Mouse (Mus musculus) kidney, postnatal 4 days (tissue): ENCODE measurements around the gene Rngtt.
"Not testable (repeated sequence)": the region's sequence is repeated elsewhere in the genome, so short reads cannot be mapped to it uniquely, and the experiment has no call there.

Source experiments
- DNase-seq, 2 experiments: peaks; one replicate each; pipeline ENCODE4 v3.0.0; 2021; ENCODE audit warnings: mixed read lengths in 2 of 2

Gene Rngtt

GRCm38 (mm10) chr4:33450356-33450755 is 140.2 kb downstream of the Rngtt start:
- DNase-seq: not testable (repeated sequence)

DNA sequence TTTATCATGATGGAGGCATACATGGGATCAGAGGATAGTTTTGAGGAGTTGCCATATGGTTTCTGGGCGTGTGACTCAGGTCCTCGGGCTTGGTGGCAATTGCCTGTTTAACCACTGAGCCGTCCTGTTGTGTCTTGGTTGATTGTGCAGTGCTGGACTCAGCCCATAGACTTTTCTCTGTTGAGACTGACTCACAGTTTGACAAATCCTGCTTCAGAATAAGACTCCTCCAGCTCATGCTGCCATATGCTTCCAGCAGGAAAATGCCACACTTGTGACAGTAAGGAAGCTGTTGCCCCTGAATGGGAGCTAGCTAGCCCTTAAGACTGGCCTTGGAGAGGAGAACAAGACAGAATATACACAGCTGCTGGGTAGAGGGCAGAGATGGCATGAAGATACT is 149.7 kb downstream of the Rngtt start:
- no peak for DNase-seq

DNA sequence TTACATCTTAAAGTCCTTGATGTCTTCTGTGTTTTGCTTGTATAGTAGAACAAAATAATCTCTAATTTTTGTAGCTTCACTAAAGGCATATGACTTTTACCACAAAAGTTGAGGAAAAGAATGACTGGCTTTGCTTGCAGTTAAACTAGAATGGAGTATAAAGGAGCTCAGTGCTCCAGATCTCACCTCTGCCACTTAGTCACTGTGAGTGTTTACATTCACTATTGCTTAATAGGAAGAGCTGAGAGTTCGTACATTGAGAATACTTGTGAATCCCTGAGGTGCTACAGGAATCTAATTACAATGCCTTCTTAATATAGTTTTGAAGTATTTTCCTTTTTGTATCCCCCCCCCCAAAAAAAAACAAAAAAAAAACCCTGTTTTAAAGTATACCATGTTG is 154.3 kb downstream of the Rngtt start:
- DNase-seq: no peak

- no peak for DNase-seq
Measured at GRCm38 (mm10) chr4:33465871-33466270, 155.8 kb downstream of the Rngtt start.

GRCm38 (mm10) chr4:33466970-33467399 is 156.9 kb downstream of the Rngtt start:
- no peak for DNase-seq

DNA sequence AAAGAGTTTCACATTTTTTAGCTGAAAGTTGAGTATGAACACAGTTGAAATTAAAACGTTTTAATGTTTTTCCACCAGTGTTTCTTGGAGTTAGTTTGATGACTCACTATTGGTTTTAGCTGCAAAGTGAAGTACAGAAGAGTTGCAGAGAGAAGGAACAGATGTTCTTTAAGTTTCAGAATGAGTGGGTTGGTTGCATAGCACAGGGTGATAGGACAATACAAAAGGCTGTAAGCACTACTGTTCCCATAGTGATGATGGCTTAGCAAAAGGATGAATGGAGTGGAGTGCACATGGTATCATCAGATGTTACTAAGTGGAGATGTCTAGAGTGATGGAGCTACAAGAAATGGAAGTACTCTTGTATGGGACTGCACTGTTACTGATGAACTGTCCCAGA is 157.5 kb downstream of the Rngtt start:
- no peak for DNase-seq

- no peak for DNase-seq
Measured at GRCm38 (mm10) chr4:33468151-33468550, 158.0 kb downstream of the Rngtt start.

DNA sequence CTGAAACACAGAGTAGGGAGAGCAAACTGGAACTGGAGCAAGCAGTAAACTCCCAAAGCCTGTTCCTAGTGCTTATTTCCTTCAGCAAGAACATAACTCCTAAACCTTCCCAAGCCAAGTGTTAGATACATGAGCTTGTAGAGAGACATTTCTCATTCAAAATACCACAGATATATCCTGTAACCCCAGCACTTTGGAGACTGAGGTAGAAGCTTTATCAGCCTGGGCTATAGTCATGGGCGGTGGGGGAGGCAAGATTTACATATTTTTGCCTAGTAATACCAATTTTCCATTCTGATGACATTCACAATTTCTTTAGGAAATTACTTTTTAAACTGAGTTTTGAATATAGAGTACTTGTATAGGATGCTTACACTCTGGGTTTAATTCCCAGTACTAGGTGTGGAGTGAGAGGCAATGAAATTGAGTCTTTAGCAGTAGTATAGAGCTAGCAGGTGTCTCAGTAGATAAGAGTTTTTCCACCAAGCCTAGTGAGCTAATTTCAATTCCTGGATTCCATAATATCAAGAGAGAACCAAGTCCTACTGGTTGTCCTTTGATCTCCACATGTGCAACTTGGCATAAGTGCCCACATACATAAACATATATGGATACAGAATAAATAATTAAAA is 160.7 kb downstream of the Rngtt start:
- no peak for DNase-seq

DNA sequence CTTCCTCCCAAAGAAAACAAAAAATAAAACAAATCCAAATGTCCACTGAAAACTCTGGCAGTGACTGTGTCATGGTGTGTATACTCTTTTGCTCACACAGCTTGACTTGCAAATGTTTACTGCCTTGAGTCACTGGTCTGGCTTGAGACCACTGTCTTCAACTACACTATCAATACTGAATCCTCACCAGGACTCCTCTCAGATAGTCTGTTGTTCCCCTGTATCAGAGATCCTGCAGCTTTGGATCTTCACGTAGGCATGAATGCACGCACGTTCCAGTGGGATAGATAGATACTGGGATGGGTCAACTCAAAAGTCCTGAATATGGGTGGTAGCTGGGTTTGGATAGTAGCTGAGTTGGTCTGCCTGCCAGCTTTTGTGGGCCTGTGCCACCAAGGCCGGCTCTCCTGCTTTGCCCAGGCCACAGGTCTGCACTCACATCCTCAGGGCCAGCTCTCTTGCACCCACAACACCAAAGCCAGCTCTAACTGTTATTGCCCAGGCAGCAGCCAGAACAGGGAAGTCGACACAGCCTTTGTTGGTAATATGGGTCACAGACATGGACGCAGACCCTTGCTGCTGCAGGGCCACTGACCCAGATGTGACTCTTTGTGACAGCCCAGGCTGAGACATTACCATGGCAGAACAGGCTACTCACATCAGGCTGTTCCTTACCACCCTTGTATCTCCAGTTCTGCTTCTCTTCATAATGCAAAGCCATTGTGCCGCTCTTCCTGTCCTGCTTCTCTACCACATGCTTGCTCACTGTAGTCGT is 168.1 kb downstream of the Rngtt start:
- DNase-seq: no peak

DNA sequence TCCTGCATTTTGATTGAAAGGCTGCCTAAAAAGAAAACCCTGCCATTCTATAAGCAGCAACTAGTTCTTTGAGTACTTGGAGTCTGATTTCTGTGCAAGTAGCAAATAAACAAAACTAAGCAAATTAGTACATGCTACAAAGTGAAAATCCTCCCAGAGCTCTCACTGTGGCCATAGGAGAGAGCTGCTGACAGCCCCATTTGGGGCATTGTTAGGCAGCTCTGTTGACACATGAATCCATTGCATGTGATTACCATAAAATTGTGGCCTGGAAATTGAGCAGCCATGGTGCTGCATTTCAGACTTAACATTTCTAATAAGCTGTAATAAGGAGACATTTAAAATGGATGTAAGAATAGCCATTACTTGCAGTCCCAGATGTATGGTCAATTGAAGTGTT is 171.6 kb downstream of the Rngtt start:
- no peak for DNase-seq

DNA sequence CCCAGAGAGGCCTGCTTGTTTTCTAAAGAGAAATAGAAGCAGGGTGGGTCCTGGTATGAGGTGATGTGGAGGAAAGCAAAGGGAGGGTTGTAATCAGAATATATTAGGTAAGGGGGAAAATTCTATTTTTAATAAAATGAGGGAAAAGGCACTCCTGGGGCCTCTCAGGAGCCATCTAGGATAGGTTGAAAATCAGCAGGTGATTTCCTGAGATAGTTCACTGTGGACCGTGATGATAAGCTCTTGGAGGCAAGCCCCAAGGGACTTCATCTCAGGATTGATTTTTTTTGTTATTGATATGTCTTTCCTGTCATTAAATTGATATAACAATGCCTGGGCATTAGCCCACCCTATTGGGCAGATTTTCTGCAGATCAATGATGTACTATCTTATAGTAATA is 175.9 kb downstream of the Rngtt start:
- DNase-seq: no peak

DNA sequence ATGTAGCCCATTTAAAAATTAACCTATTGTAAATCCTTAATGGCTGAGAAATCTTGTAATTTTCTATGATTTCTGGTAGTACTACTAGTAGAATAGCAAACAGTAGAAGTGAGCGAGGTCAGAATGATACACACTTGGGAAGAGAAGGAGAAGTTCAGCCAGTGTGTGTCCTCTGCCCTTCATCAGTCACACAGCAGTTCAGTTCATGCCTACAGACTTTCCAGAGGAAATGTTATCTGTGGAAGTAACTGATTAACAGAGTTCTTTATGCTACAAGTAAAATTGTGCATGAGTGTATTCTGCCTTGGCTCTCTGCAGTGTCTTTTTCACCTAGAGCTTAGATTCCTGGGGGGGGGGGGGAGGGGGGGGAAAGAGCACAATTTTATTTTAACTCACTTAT is 181.0 kb downstream of the Rngtt start:
- no peak for DNase-seq

GRCm38 (mm10) chr4:33494377-33494776 is 184.3 kb downstream of the Rngtt start:
- DNase-seq: no peak

GRCm38 (mm10) chr4:33496985-33497384 is 186.9 kb downstream of the Rngtt start:
- DNase-seq: no peak

- DNase-seq: no peak
Measured at GRCm38 (mm10) chr4:33497657-33498056, 187.5 kb downstream of the Rngtt start.

GRCm38 (mm10) chr4:33498160-33498874 is 188.2 kb downstream of the Rngtt start:
- no peak for DNase-seq

DNA sequence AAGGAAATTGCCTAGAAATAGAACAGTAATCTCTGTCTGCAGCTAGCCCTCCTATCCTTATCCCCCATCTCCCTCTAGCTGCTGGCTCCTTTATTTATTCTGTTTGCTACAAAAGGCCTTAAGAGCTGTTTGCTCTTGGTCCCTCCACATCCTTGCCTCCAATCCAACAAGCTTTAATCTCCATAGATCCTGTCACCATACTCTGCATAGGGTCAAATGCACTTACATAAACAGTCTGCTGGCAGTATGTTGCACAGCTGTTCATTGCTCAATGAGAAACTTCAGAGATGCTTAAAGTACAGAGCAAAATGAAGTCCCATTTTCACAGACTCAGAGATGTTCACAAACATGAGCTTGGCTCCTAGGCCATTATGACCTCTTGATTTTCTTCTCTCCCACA is 196.5 kb downstream of the Rngtt start:
- DNase-seq: no peak

DNA sequence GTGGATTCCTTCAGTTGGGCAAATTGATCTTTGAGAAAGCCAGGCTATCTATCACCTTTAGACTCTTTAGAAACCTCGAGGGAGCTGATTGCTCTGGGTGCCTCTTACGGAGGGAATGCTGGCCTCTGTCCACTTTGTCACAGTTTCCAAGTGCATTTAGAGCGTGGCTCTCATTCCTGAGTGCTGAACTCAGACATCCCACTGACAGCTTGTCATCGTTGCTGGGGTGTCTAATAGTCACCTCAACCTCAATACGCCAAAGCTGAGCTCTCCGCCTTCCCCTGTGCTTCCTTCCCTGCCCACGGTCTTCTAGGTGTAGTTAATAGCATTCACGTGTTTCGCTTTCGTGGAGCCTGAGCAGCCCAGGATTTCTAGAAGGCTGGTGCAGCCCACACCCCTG is 200.4 kb downstream of the Rngtt start:
- DNase-seq: no peak

DNA sequence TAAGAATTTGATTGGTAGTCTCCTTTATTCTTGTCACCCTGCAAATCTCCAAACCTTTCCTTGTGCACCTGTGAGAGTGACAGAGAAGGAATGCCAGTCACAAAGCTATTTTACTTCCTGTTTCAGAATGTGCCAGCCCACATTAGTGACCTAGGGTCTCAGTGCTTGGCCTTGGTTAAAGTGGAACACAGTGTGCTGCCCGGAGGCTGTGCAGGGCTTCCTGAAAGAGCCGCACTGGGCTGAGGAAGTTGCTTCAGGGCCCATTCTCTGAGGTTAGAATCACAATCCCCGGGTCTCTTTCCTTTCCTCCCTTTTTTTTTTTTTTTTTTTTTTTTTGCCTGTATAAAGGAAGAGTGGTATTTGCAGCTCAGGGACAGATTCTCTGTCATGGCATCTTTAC is 203.3 kb downstream of the Rngtt start:
- DNase-seq: no peak

GRCm38 (mm10) chr4:33514108-33515000 is 204.2 kb downstream of the Rngtt start:
- no peak for DNase-seq

GRCm38 (mm10) chr4:33520196-33520595 is 210.1 kb downstream of the Rngtt start:
- DNase-seq: no peak

DNA sequence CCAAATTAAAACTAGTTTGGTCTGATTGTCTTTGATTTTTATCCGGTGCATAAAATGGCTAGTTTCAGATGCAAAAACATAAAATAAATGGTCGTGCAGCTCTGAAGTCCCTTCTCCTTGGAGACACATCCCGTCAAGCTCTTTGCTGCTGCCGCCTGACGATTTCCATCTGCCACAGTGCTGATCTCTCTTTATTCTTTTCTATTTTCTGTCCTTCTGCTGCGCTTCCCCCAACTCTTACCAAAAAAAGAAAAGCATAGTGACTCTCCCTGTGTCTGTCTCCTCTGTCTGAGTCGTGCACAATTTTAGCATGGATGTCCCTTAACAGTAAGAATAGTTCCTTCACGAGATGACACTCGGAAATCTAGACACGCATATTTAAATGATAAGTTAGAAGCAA is 210.8 kb downstream of the Rngtt start:
- DNase-seq: peak; percentile 37 to 55

- no peak for DNase-seq
Measured at GRCm38 (mm10) chr4:33523774-33524173, 213.7 kb downstream of the Rngtt start.
